Mouse (Mus musculus): ENCODE results near the gene Nelfb.
A peak's percentile ranks its signal among the peaks of the same experiment; 100 is the strongest.

The Nelfb gene

GRCm38 (mm10) chr2:25230581-25230980 is 19.3 kb upstream of the Nelfb start:
- DNase-seq (ENCODE audit: low spot score in 2 of 2) = no peak

DNA sequence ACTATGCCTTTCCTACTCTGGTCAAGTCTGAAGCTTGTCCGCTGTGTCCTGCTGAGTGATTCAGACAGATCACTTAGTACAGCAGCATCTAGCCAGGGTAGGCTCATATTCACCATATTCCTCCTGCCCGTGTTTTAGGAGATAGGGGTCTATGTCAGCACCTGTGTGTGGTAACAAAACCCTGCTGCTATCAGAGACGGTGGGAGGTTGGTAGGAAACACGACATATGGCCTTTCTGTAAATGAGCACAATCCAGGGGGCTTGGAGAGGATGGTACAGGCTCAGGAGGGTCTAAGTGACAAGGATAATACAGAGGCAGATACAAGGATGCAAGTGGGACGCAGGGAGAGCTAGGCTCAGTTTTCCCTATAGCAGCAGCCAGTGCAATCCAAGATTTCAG is 18.3 kb upstream of the Nelfb start:
- DNase-seq (ENCODE audit: low spot score in 2 of 2) = no peak

GRCm38 (mm10) chr2:25228995-25229530 is 17.8 kb upstream of the Nelfb start:
- no peak for DNase-seq (ENCODE audit: low spot score in 2 of 2)

GRCm38 (mm10) chr2:25228431-25228889 is 17.2 kb upstream of the Nelfb start:
- DNase-seq (ENCODE audit: low spot score in 2 of 2) = peak; percentile 80

DNA sequence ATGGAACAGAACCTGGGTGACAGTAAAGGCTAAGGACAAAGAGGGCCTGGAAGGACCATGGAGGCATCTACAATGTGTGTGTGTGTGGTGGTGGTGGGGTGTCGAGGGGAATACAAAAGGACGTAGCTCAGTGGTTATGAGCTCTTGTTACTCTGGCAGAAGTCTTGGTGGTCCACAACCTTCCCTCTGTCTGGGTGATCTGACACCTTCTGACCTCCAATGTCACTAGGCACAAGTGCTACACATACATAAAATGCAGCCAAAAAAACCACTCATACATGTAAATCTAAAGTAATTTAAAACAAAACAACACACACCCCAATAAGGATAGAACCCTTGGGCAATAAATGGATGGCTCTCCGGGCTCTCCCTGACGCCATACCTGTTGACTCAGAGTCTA is 16.1 kb upstream of the Nelfb start:
- no peak for DNase-seq (ENCODE audit: low spot score in 2 of 2)

DNA sequence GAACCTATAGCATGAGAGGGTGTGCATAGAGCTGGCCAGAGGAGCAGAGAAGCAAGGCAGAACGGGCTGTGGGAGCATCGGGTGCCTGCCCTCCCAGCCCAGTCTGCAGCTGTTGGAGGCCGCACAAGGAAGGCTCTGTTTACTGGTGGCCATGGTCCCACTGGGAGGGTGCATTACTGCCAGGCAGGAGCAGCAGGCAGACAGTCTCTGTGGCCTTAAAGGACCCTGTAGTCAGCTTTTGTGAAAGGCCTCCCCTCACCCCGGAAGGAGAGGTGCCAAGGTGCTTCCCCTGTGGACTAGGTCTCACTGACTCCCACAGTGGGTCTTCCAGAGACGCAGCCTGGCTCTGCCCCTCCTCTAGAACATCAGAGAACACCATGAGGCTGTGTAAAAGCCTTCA is 15.6 kb upstream of the Nelfb start:
- DNase-seq (ENCODE audit: low spot score in 2 of 2) = peak; percentile 41 to 65

- DNase-seq (ENCODE audit: low spot score in 2 of 2) = no peak
Observed at GRCm38 (mm10) chr2:25225811-25226379, 14.6 kb upstream of the Nelfb start.

DNA sequence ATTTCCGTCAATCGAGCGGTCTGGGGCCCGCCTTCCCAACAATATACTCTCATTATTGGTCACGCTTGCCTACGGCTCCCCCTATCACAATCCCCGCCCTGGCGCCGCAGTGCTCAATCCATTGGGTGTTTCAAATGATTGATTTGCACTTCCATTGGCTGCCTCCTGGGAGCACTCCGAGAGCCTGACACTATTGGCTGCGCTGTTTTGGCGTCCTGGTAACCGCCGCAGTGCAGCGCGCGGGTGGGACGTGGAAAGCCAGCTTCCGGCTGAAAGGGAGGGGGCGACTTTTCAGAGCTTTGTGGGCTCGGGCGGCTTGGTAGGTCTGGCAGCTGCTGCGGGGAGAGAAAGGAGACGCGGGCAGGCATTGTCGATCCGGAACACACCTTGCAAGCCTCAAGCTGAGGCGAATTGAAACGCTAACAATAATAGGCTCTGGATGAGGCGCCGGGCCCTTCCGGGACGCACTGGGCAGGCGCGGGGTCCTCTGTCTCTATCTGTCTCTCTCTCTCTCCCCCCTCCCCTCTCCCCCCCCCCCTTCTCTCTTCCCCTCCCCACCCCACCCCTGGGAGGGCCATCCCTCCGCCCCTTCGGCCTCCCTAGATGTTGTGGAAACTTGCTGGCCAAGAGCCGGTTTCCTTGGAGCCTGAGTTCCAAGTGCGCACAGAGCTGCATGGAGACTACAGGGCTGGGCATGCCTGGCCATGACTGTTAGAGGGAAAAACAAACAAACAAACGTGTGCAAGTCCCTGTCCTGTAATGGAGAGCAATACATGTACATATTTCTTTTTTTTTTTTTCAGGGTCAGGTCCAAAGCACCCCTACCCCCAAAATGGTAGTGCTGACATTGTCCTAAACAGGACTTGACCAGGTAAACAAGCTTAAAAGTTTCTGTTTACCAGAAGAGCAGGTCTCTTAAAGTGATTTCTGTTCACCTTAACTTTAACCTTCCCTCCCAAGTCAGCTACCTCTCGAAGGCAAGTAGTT is 13.8 kb upstream of the Nelfb start:
- peak; percentile 99 to 100 for DNase-seq (ENCODE audit: low spot score in 2 of 2)

GRCm38 (mm10) chr2:25224492-25224765 is 13.1 kb upstream of the Nelfb start, which contains the start of gene Tubb4b:
Tubb4b (minus strand) TSS chr2:25224702.
- DNase-seq (ENCODE audit: low spot score in 2 of 2) = no peak

DNA sequence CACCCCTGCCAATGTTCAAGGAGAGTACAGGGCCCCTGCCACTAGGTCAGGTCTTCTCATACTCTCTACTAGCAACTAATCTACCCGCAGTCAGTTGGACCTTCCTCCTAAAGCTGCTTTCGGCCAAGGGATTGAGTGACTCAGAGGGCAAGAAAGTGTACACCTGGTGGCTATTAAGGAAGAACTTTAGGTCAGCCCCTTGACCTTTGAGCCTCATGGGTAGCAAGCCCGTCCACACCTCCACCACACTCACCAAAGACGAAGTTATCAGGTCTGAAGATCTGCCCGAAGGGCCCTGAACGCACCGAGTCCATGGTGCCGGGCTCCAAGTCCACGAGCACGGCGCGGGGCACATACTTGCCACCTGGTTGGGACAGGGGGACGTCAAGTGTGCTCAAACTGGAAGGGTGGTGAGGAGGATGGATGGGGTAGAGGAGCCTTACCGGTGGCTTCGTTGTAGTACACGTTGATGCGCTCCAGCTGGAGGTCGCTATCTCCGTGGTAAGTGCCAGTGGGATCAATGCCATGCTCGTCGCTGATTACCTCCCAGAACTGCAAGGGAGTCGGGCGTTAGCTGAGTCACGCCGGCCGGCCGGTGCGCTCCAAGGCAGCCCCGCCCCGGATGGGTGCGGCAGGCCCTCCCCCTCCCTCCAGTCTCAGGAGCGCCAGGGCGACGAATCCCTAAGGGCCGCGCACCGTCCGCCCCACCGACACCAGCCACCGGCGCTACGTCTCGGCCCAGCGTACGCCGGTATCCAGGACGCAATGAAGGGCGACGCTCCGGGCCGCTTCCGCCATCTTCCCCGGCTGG is 12.6 kb upstream of the Nelfb start:
- peak in 1 of 2 experiments; percentile 58 for DNase-seq (ENCODE audit: low spot score in 2 of 2)

GRCm38 (mm10) chr2:25221331-25221772 is 10.1 kb upstream of the Nelfb start:
- no peak for DNase-seq (ENCODE audit: low spot score in 2 of 2)

DNA sequence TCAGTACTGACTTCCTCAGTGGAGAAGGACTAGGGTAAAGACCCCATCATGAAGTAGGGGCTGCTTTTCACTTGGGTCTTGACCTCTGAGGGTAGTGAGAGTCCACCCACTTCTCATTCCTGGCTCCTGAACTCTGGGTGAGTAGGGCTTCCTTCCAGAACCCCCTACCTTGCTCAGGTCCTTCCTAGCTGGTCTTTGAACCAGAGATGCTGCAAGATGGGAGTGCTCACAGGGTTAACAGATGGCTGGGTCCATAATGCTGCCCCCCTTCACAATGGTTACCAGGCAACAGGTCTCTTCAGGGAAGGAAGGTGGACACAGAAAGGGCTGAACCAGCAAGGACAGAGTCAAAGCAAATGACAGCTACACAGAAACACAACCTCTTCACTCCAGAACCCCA is 7.2 kb upstream of the Nelfb start, which contains the start of gene Fam166a:
Fam166a (plus strand) TSS at position 301 of the 400 bp plus-strand sequence.
- DNase-seq (ENCODE audit: low spot score in 2 of 2) = no peak

GRCm38 (mm10) chr2:25217666-25218065 is 6.4 kb upstream of the Nelfb start:
- DNase-seq (ENCODE audit: low spot score in 2 of 2) = no peak

DNA sequence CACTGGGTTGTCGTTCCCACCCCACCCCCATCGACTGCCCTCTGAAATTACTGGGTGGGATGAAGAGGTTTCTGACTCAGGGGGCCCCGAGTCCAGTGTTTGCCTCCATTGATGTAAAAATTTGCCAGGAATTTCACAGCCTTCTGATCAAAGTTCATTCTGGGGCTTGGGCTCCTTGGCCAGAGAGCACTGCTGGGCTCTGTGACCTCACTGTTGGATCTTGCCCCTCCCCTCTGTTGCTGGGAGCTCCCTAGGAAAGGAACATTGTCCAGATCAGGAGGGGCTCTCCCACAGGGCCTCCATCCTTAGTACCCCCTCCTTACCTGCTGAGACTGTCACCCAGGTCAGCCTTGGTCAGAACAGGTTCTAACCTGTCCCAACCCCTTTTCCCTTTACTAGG is 3.2 kb upstream of the Nelfb start, which contains the start of gene Stpg3:
Stpg3 (minus strand) TSS at position 194 of the 400 bp plus-strand sequence.
- DNase-seq (ENCODE audit: low spot score in 2 of 2) = no peak

DNA sequence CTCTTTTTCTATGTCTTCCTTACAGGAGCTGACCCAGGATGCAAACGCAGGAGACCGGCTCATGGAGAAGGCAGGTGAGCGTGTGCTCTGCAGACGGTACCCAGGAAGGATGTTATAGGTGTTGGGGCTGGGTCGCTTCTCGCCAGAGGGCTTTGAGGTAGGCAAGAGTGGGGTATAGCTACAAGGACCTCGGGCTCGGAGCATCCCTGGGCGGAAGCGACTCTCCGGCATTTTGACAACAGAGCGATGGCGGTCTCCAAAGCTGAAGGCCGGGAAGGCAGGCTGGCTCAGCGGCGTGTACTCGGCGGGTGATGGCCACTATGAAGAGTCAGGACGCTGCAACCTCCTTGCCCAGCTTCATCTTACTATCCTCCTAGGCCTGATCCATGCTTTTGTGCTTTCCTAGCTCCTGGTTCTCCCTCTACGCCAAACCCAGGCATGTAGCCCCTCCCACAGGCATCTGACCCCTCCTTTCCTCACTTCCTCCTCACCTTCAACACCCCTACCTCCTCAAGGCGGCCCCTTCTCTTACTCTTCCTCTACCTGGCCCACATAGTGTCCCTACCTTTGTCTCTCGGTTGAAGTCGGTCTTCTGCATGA is 2.1 kb upstream of the Nelfb start:
- DNase-seq (ENCODE audit: low spot score in 2 of 2) = no peak

- peak in 1 of 2 experiments; percentile 27 for DNase-seq (ENCODE audit: low spot score in 2 of 2)
Observed at GRCm38 (mm10) chr2:25210686-25211085, 603 bp downstream of the Nelfb start.

- DNase-seq (ENCODE audit: low spot score in 2 of 2) = no peak
Observed at GRCm38 (mm10) chr2:25207593-25207992, 3.7 kb downstream of the Nelfb start.

DNA sequence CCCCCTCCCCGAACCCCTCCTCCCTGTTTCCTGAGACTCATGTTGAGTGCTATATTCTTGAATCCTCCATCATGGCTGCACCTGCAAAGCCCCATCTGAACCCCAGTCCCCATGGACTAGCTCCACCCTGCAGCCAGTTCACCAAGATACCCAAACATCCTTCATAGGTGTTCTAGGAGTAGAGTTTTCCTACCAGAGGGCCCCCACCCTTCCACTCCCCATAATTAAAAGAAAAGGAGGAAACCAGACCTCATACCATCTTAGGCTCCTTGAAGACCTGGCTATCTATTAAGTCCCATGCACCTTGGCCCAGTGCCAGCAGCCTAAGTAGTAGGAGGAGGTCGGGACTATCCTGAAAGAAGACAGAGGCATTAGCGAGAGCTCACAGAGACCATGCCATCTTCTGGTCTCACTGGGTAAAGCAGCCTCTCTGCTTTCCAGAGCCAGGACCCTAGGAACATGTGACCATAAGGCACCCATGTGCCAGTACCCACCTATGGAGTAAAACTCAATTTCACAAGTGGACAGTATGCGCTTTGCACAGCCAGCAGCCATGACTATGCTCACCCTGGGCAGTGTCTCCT is 7.6 kb downstream of the Nelfb start:
- DNase-seq (ENCODE audit: low spot score in 2 of 2) = no peak

DNA sequence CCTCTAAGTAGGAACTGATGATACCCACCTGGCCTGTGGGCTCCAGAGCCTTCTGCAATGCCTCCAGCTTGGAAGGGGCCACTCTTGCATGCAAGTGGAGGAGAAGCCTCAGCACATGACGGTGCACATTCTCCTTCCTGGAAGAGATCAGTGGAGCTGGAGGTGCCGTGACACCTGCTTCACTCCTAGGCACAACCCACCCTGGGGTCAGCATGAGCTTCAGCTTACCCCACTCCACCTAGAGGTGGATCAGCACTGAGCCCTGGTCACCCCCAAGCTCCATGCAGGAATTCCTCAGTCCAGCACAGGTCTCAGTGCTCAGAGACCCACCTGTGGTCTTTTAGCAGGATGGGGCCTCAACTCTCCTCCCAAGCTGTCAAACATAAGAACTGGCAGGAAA is 10.7 kb downstream of the Nelfb start:
- DNase-seq (ENCODE audit: low spot score in 2 of 2) = no peak

- DNase-seq (ENCODE audit: low spot score in 2 of 2) = no peak
Observed at GRCm38 (mm10) chr2:25197946-25198345, 13.3 kb downstream of the Nelfb start.

- DNase-seq (ENCODE audit: low spot score in 2 of 2) = no peak
Observed at GRCm38 (mm10) chr2:25197191-25197590, 14.1 kb downstream of the Nelfb start.
